Mouse (Mus musculus) liver, embryonic 16.5 days (tissue): ENCODE measurements around the gene Col6a3. TPM values are rescaled to one million over a fixed set of nuclear protein-coding genes. Genes with fewer than 3 reads are reported as not detected.

Experiments
- ATAC-seq: fragments of 200-750 bp; cut with Nextera tagmentation; 2 replicates; pipeline ENCODE4 v1.8.0; 2017; ENCODE audit warnings: low read depth, mild to moderate bottlenecking, moderate number of reproducible peaks, moderate library complexity
- H3K27ac ChIP-seq: fragments of 300-500 bp; sonication (generic); 2 replicates; pipeline ENCODE4 v1.5.1; 2014; ENCODE audit warnings: mild to moderate bottlenecking, low read length
- H3K27me3 ChIP-seq: fragments of 300-500 bp; sonication (generic); 2 replicates; pipeline ENCODE4 v1.6.1; 2014; ENCODE audit warnings: low read depth, low read length, mixed read lengths; ENCODE audit not compliant: control insufficient read depth, insufficient read depth
- H3K36me3 ChIP-seq: fragments of 300-500 bp; sonication (generic); 2 replicates; pipeline ENCODE4 v1.6.1; 2014; ENCODE audit warnings: mild to moderate bottlenecking; ENCODE audit not compliant: control insufficient read depth, insufficient read depth
- H3K4me1 ChIP-seq: fragments of 300-500 bp; sonication (generic); 2 replicates; pipeline ENCODE4 v1.6.1; 2014; ENCODE audit warnings: low read depth, low read length, mixed read lengths; ENCODE audit not compliant: control insufficient read depth
- H3K4me2 ChIP-seq: fragments of 300-500 bp; sonication (generic); 2 replicates; pipeline ENCODE4 v1.6.1; 2014; ENCODE audit warnings: low read depth, low read length, mixed read lengths
- H3K4me3 ChIP-seq: fragments of 300-500 bp; sonication (generic); 2 replicates; pipeline ENCODE4 v1.5.1; 2014; ENCODE audit warnings: low read depth, mild to moderate bottlenecking, low read length
- H3K9ac ChIP-seq: fragments of 300-500 bp; sonication (generic); 2 replicates; pipeline ENCODE4 v1.6.1; 2014; ENCODE audit warnings: low read depth, low read length
- H3K9me3 ChIP-seq: fragments of 300-500 bp; sonication (generic); replicated peaks from 2 replicates; pipeline ENCODE4 v1.6.1; 2016; ENCODE audit warnings: low read length; ENCODE audit not compliant: control insufficient read depth
- WGBS: fragments of 180-500 bp; shearing (Covaris S2); extraction: QIAGEN DNeasy Blood & Tissue Kit; methylation state at CpG from one replicate; pipeline ENCODE4 v1.1.7; 2014; ENCODE audit not compliant: insufficient replicate concordance; 5-methylcytosine and 5-hydroxymethylcytosine counted together
- polyA plus RNA-seq: library from polyadenylated mRNA; unstranded; fragments of >200 nt; fragmentation: Nextera tagmentation; extraction: Ambion mirVana; gene quantifications from 2 replicates; pipeline ENCODE4 v1.2.1, GENCODE M21; 2015

The Col6a3 gene
- polyA plus RNA-seq, 1 experiment from 2014 or later, result 6.8 TPM

- ATAC-seq, result no peak
- H3K9me3 ChIP-seq, result no peaks in the 10 kb centered on the region
- H3K9ac ChIP-seq, result no peak overlapping the region
- H3K27me3 ChIP-seq, result no peaks in the 10 kb centered on the region
- H3K27ac ChIP-seq, result no peak overlapping the region
- no peaks in the 10 kb centered on the region for H3K4me1 ChIP-seq
- no peak overlapping the region for H3K4me3 ChIP-seq
- WGBS, result 50% methylated on average over 4 of the region's 4 CpGs
- no peaks in the 10 kb centered on the region for H3K36me3 ChIP-seq
- H3K4me2 ChIP-seq, result no peak overlapping the region
Observed at GRCm38 (mm10) chr1:90748544-90748943, 95.2 kb downstream of the Col6a3 start.

- H3K36me3 ChIP-seq, result no peaks in the 10 kb centered on the region
- H3K9ac ChIP-seq, result no peak overlapping the region
- no peaks in the 10 kb centered on the region for H3K27me3 ChIP-seq
- no peaks in the 10 kb centered on the region for H3K4me1 ChIP-seq
- H3K27ac ChIP-seq, result no peak overlapping the region
- no peak for ATAC-seq
- no peak overlapping the region for H3K4me3 ChIP-seq
- H3K9me3 ChIP-seq, result no peaks in the 10 kb centered on the region
- WGBS, result 18% methylated on average over 14 of the region's 14 CpGs
- H3K4me2 ChIP-seq, result no peak overlapping the region
Observed at GRCm38 (mm10) chr1:90743941-90744386, 99.8 kb downstream of the Col6a3 start.

GRCm38 (mm10) chr1:90743445-90743844 is 100.3 kb downstream of the Col6a3 start:
- WGBS, result 41% methylated on average over 1 of the region's 1 CpGs
- no peak overlapping the region for H3K9ac ChIP-seq
- H3K27me3 ChIP-seq, result no peaks in the 10 kb centered on the region
- no peaks in the 10 kb centered on the region for H3K9me3 ChIP-seq
- no peak overlapping the region for H3K4me3 ChIP-seq
- H3K36me3 ChIP-seq, result no peaks in the 10 kb centered on the region
- H3K27ac ChIP-seq, result no peak overlapping the region
- no peak overlapping the region for H3K4me2 ChIP-seq
- H3K4me1 ChIP-seq, result no peaks in the 10 kb centered on the region
- ATAC-seq, result no peak

- Histone ChIP-seq H3K36me3 (no peaks in the 10 kb centered on the region), H3K9ac (no peak overlapping the region), H3K27ac (no peak overlapping the region), H3K4me1 (no peaks in the 10 kb centered on the region), H3K4me3 (no peak overlapping the region), H3K4me2 (no peak overlapping the region), H3K9me3 (no peaks in the 10 kb centered on the region), H3K27me3 (no peaks in the 10 kb centered on the region)
- 60% methylated on average over 7 of the region's 7 CpGs for WGBS
- ATAC-seq, result no peak
Observed at GRCm38 (mm10) chr1:90742641-90743040, 101.1 kb downstream of the Col6a3 start.

- 54% methylated on average over 11 of the region's 11 CpGs for WGBS
- Histone ChIP-seq H3K9me3 (no peaks in the 10 kb centered on the region), H3K4me1 (no peaks in the 10 kb centered on the region), H3K4me2 (no peak overlapping the region), H3K4me3 (no peak overlapping the region), H3K27ac (no peak overlapping the region), H3K9ac (no peak overlapping the region), H3K27me3 (no peaks in the 10 kb centered on the region), H3K36me3 (no peaks in the 10 kb centered on the region)
- ATAC-seq, result no peak
Observed at GRCm38 (mm10) chr1:90740216-90741170, 103.3 kb downstream of the Col6a3 start.

- H3K36me3 ChIP-seq, result no peaks in the 10 kb centered on the region
- H3K9me3 ChIP-seq, result no peaks in the 10 kb centered on the region
- H3K9ac ChIP-seq, result no peak overlapping the region
- no peak overlapping the region for H3K4me2 ChIP-seq
- no peak overlapping the region for H3K4me3 ChIP-seq
- WGBS, result 62% methylated on average over 2 of the region's 2 CpGs
- H3K27ac ChIP-seq, result no peak overlapping the region
- no peak for ATAC-seq
- H3K27me3 ChIP-seq, result no peaks in the 10 kb centered on the region
- H3K4me1 ChIP-seq, result no peaks in the 10 kb centered on the region
Observed at GRCm38 (mm10) chr1:90738913-90739312, 104.9 kb downstream of the Col6a3 start.

GRCm38 (mm10) chr1:90729466-90729865 is 114.3 kb downstream of the Col6a3 start:
- no peak overlapping the region for H3K4me3 ChIP-seq
- no peaks in the 10 kb centered on the region for H3K9me3 ChIP-seq
- no peak overlapping the region for H3K27ac ChIP-seq
- 55% methylated on average over 3 of the region's 3 CpGs for WGBS
- no peak overlapping the region for H3K9ac ChIP-seq
- no peaks in the 10 kb centered on the region for H3K27me3 ChIP-seq
- no peaks in the 10 kb centered on the region for H3K36me3 ChIP-seq
- ATAC-seq, result no peak
- no peaks in the 10 kb centered on the region for H3K4me1 ChIP-seq
- no peak overlapping the region for H3K4me2 ChIP-seq

- Histone ChIP-seq H3K4me2 (no peak overlapping the region), H3K27me3 (no peaks in the 10 kb centered on the region), H3K27ac (no peak overlapping the region), H3K9ac (no peak overlapping the region), H3K9me3 (no peaks in the 10 kb centered on the region), H3K4me3 (no peak overlapping the region), H3K4me1 (no peaks in the 10 kb centered on the region), H3K36me3 (no peaks in the 10 kb centered on the region)
- no peak for ATAC-seq
Observed at GRCm38 (mm10) chr1:90723754-90724153, 120.0 kb downstream of the Col6a3 start.

- H3K27me3 ChIP-seq, result no peaks in the 10 kb centered on the region
- no peaks in the 10 kb centered on the region for H3K36me3 ChIP-seq
- no peak for ATAC-seq
- no peak overlapping the region for H3K4me2 ChIP-seq
- no peak overlapping the region for H3K27ac ChIP-seq
- no peak overlapping the region for H3K9ac ChIP-seq
- H3K4me1 ChIP-seq, result no peaks in the 10 kb centered on the region
- no peaks in the 10 kb centered on the region for H3K9me3 ChIP-seq
- H3K4me3 ChIP-seq, result no peak overlapping the region
Observed at GRCm38 (mm10) chr1:90723325-90723724, 120.4 kb downstream of the Col6a3 start.
